Mouse (Mus musculus) embryonic facial prominence, embryonic 11.5 days (tissue): ENCODE measurements at regions not wholly inside any gene's neighbourhood (a gene's known extent, or its start where the extent isn't known, plus 50 kb on each side); places are given as distances from the start of the nearest gene placed in this dataset.

Source experiments
- ATAC-seq: fragments of 200-750 bp; cut with Nextera tagmentation; replicated peaks from 2 replicates; pipeline ENCODE4 v1.8.0; 2017; ENCODE audit warnings: low read depth; ENCODE audit not compliant: insufficient number of reproducible peaks, low FRiP score, low TSS enrichment
- DNase-seq: peaks from one replicate; pipeline ENCODE4 v3.0.0-alpha.2; 2015; ENCODE audit warnings: low spot score
- H3K27ac ChIP-seq: fragments of 300-500 bp; sonication (generic); replicated peaks from 2 replicates; pipeline ENCODE4 v1.5.1; 2014; ENCODE audit warnings: mild to moderate bottlenecking, low read depth, low read length, control low read depth
- H3K27me3 ChIP-seq: fragments of 300-500 bp; sonication (generic); 2 replicates; pipeline ENCODE4 v1.6.1; 2014; ENCODE audit warnings: mild to moderate bottlenecking, low read length, moderate library complexity, mixed read lengths; ENCODE audit not compliant: control insufficient read depth, insufficient read depth
- H3K36me3 ChIP-seq: fragments of 300-500 bp; sonication (generic); replicated peaks from 2 replicates; pipeline ENCODE4 v1.6.1; 2014; ENCODE audit warnings: low read depth, mild to moderate bottlenecking, low read length, moderate library complexity, mixed read lengths; ENCODE audit not compliant: control insufficient read depth, insufficient read depth
- H3K4me1 ChIP-seq: fragments of 300-500 bp; sonication (generic); 2 replicates; pipeline ENCODE4 v1.6.1; 2014; ENCODE audit warnings: low read length, mixed read lengths; ENCODE audit not compliant: control insufficient read depth, insufficient read depth
- H3K4me2 ChIP-seq: fragments of 300-500 bp; sonication (generic); 2 replicates; pipeline ENCODE4 v1.6.1; 2014; ENCODE audit warnings: low read depth, mild to moderate bottlenecking, control low read depth, low read length, moderate library complexity
- H3K4me3 ChIP-seq: fragments of 300-500 bp; sonication (generic); 2 replicates; pipeline ENCODE4 v1.5.1; 2014; ENCODE audit warnings: low read depth, low read length, control low read depth
- H3K9ac ChIP-seq: fragments of 300-500 bp; sonication (generic); replicated peaks from 2 replicates; pipeline ENCODE4 v1.6.1; 2014; ENCODE audit warnings: mild to moderate bottlenecking, control low read depth, low read length
- H3K9me3 ChIP-seq: fragments of 300-500 bp; sonication (generic); replicated peaks from 2 replicates; pipeline ENCODE4 v1.6.1; 2016; ENCODE audit warnings: mild to moderate bottlenecking, low read length, inconsistent platforms, mixed read lengths; ENCODE audit not compliant: control insufficient read depth
- WGBS: fragments of 180-500 bp; shearing (Covaris S2); extraction: QIAGEN DNeasy Blood & Tissue Kit; methylation state at CpG from one replicate; pipeline ENCODE4 v1.1.7; 2014; 5-methylcytosine and 5-hydroxymethylcytosine counted together

- H3K36me3 ChIP-seq, result no peaks in the 10 kb centered on the region
- no peak for ATAC-seq
- H3K27me3 ChIP-seq, result no peaks in the 10 kb centered on the region
- no peak overlapping the region for H3K4me3 ChIP-seq
- DNase-seq, result no peak
- H3K4me1 ChIP-seq, result no peaks in the 10 kb centered on the region
- WGBS, result 87% methylated on average over 2 of the region's 2 CpGs
- no peak overlapping the region for H3K4me2 ChIP-seq
- H3K9ac ChIP-seq, result no peak overlapping the region
- no peaks in the 10 kb centered on the region for H3K9me3 ChIP-seq
- H3K27ac ChIP-seq, result no peak overlapping the region
Observed at GRCm38 (mm10) chr3:155470742-155471141, 377.5 kb downstream of the Lrriq3 start.

GRCm38 (mm10) chr3:155485487-155485886 is 392.3 kb downstream of the Lrriq3 start:
- ATAC-seq, result no peak
- Histone ChIP-seq H3K27ac (no peak overlapping the region), H3K4me1 (no peaks in the 10 kb centered on the region), H3K9me3 (no peaks in the 10 kb centered on the region), H3K36me3 (no peaks in the 10 kb centered on the region), H3K4me2 (no peak overlapping the region), H3K4me3 (no peak overlapping the region), H3K27me3 (no peaks in the 10 kb centered on the region), H3K9ac (no peak overlapping the region)
- no peak for DNase-seq
- WGBS, result 83% methylated on average over 2 of the region's 2 CpGs

GRCm38 (mm10) chr3:155487877-155488537 is 394.8 kb downstream of the Lrriq3 start:
- Histone ChIP-seq H3K36me3 (no peaks in the 10 kb centered on the region), H3K4me2 (no peak overlapping the region), H3K27ac (no peak overlapping the region), H3K4me1 (no peaks in the 10 kb centered on the region), H3K9ac (no peak overlapping the region), H3K9me3 (no peaks in the 10 kb centered on the region), H3K27me3 (no peaks in the 10 kb centered on the region), H3K4me3 (no peak overlapping the region)
- WGBS, result 82% methylated on average over 8 of the region's 8 CpGs
- DNase-seq (no peak), ATAC-seq (no peak)

- no peak for ATAC-seq
- DNase-seq, result no peak
- no peaks in the 10 kb centered on the region for H3K27me3 ChIP-seq
- no peaks in the 10 kb centered on the region for H3K4me1 ChIP-seq
- H3K9ac ChIP-seq, result no peak overlapping the region
- H3K36me3 ChIP-seq, result no peaks in the 10 kb centered on the region
- no peak overlapping the region for H3K4me2 ChIP-seq
- H3K9me3 ChIP-seq, result no peaks in the 10 kb centered on the region
- 83% methylated on average over 1 of the region's 1 CpGs for WGBS
- no peak overlapping the region for H3K27ac ChIP-seq
- H3K4me3 ChIP-seq, result no peak overlapping the region
Observed at GRCm38 (mm10) chr3:155490670-155491069, 397.4 kb downstream of the Lrriq3 start.

GRCm38 (mm10) chr3:155510161-155510857 is 417.1 kb downstream of the Lrriq3 start:
- Histone ChIP-seq H3K9me3 (no peaks in the 10 kb centered on the region), H3K4me2 (no peak overlapping the region), H3K36me3 (no peaks in the 10 kb centered on the region), H3K27ac (no peak overlapping the region), H3K4me3 (no peak overlapping the region), H3K9ac (no peak overlapping the region), H3K27me3 (no peaks in the 10 kb centered on the region), H3K4me1 (no peaks in the 10 kb centered on the region)
- DNase-seq (no peak), ATAC-seq (no peak)
- WGBS, result 95% methylated on average over 1 of the region's 1 CpGs

- Histone ChIP-seq H3K9me3 (no peaks in the 10 kb centered on the region), H3K4me3 (no peak overlapping the region), H3K27me3 (no peaks in the 10 kb centered on the region), H3K36me3 (no peaks in the 10 kb centered on the region), H3K4me2 (no peak overlapping the region), H3K4me1 (no peaks in the 10 kb centered on the region), H3K27ac (no peak overlapping the region), H3K9ac (no peak overlapping the region)
- no peak for ATAC-seq
- WGBS, result 81% methylated on average over 2 of the region's 2 CpGs
- DNase-seq, result no peak
Observed at GRCm38 (mm10) chr3:155513885-155514284, 420.7 kb downstream of the Lrriq3 start.

GRCm38 (mm10) chr3:155529312-155529711 is 436.1 kb downstream of the Lrriq3 start:
- Histone ChIP-seq H3K4me1 (no peaks in the 10 kb centered on the region), H3K36me3 (no peaks in the 10 kb centered on the region), H3K27me3 (no peaks in the 10 kb centered on the region), H3K27ac (no peak overlapping the region), H3K4me2 (no peak overlapping the region), H3K4me3 (no peak overlapping the region), H3K9me3 (no peaks in the 10 kb centered on the region), H3K9ac (no peak overlapping the region)
- ATAC-seq, result no peak
- no peak for DNase-seq
- 78% methylated on average over 3 of the region's 3 CpGs for WGBS

GRCm38 (mm10) chr3:155530811-155531210 is 437.6 kb downstream of the Lrriq3 start:
- Histone ChIP-seq H3K4me2 (no peak overlapping the region), H3K9ac (no peak overlapping the region), H3K4me1 (no peaks in the 10 kb centered on the region), H3K4me3 (no peak overlapping the region), H3K27me3 (no peaks in the 10 kb centered on the region), H3K9me3 (no peaks in the 10 kb centered on the region), H3K36me3 (no peaks in the 10 kb centered on the region), H3K27ac (no peak overlapping the region)
- DNase-seq (peak; percentile 8), ATAC-seq (no peak)
